Mouse (Mus musculus): ENCODE results near the gene Pawr.

DNA sequence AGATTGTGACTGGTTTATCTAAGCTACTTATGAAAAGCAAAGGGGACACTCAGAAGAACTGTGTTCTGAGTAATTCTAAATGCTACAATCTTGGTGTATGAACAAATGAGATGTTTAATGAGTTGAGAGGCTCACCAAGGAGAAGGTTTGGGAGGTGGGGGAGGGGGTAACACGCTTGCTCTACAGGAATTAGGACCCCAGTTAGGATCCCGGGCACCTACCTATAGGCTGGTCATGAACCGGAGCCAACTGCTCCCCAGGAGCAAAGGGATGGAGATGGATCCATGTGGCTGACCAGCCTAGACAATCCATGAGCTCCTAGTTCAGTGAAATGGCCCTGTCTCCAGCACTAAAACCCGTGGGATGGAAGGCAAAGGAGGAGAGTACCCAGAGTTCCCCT, 39.3 kb upstream of the Pawr start:
- TF ChIP-seq CTCF (IDR thresholded peaks at IDR 0.05; ENCODE audit: insufficient read depth, low read depth, low read length): no peak
- TF ChIP-seq POLR2A (IDR thresholded peaks at IDR 0.05; ENCODE audit: insufficient read depth, low read depth, low read length): no peak
